Mouse (Mus musculus) urinary bladder, adult 2 months (tissue): ENCODE measurements around the gene Lrrfip1. TPM values are rescaled to one million over a fixed set of nuclear protein-coding genes. Genes with fewer than 3 reads are reported as not detected.
A peak's percentile ranks its signal among the peaks of the same experiment; 100 is the strongest.

Experiments used
- DNase-seq: peaks from one replicate; pipeline ENCODE4 v3.0.0; 2022; ENCODE audit warnings: low spot score
- polyA plus RNA-seq: library from polyadenylated mRNA; depleted of rRNA; stranded (reverse); fragments of >200 nt; gene quantifications from 2 replicates; pipeline ENCODE4 v1.2.3, GENCODE M21; 2012; rRNA removed

Lrrfip1 gene
- 125 and 127 TPM in 2 replicates for polyA plus RNA-seq

GRCm38 (mm10) chr1:90998268-90998890 is at the start of gene Lrrfip1:
Gene Lrrfip1 (plus strand): TSS chr1:90998737.
- peak; percentile 52 for DNase-seq

GRCm38 (mm10) chr1:90949309-90949708 is 49.2 kb upstream of the Lrrfip1 start:
- DNase-seq: no peak

DNA sequence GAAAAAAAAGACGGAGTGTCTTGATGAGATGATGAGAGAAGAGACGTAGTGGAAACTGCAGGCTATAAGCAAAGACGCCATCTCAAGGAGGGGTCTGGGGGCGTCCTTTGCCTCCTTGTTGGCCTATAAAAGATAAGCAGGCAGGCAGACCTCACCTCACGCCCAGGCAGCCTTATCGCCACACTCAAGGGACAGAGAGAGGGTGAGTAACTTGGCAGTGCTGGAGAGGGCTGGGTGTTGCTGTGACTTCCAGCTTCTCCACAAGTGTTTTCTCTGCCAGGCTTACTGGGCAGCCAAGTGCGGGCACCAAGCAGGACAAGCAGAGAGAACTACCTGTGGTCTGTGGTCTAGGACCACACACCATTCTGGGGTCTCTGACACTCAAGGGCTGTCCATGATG is 46.9 kb upstream of the Lrrfip1 start:
- DNase-seq: no peak

- no peak for DNase-seq
Observed at GRCm38 (mm10) chr1:90952808-90953207, 45.7 kb upstream of the Lrrfip1 start, which contains the start of gene Prlh. Gene Prlh (plus strand): TSS chr1:90953108.

DNA sequence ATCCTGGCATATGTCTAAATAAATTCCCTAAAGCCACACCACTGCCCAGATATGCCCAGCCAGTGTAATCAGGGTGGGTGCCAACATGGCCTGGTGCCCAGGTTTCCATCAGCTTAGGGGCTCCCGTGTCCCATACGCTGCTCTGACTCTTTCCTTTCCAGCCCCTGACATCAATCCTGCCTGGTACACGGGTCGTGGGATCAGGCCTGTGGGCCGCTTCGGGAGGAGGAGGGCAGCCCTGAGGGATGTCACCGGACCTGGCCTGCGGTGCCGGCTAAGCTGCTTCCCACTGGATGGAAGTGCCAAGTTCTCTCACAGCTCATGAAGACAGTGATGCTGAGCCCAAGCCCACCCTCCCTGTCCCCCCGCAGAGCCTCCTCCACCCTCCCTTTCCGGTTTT is 44.8 kb upstream of the Lrrfip1 start:
- no peak for DNase-seq

GRCm38 (mm10) chr1:90956245-90957096 is 42.1 kb upstream of the Lrrfip1 start:
- DNase-seq: no peak

GRCm38 (mm10) chr1:90962526-90962925 is 36.0 kb upstream of the Lrrfip1 start:
- no peak for DNase-seq

GRCm38 (mm10) chr1:90962994-90963393 is 35.5 kb upstream of the Lrrfip1 start:
- DNase-seq: no peak

DNA sequence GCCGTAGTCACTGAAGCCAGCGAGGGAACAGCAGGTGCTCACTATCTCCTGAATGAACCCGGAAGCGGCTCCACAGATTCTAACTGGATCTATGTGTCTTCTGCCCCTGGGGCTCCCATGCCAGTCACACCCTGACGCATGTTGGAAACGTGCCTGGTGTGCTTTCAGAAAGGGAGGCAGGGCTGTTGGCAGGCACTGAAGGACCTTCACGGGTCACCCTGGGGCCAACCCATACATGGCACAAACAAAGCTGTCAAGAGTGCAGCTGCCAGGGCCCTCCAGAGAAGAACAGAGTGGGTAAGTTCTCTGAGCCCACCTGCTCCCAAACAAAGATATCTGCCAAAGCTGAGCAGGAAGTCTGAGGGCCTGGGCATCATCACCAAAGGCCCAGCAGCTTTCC is 31.0 kb upstream of the Lrrfip1 start:
- no peak for DNase-seq

DNA sequence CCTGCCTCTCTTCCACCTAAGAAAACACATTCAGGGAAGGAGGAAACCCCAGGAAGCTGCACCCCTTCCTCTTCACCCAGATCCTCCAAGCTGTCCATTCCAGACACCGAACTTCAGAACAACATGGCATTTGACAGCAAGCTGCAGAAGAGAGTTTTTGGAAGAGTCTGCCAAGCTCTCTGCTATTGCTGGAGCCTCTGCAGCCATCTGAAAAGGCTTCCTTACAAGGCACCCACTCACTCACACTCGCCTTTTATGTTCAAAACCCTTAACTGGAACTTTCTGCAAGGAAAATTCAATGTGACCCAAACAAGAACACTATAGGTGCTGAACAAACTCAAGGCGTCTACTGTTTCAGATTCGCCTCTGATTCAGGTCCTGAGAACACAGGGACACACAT is 29.9 kb upstream of the Lrrfip1 start:
- DNase-seq: no peak

DNA sequence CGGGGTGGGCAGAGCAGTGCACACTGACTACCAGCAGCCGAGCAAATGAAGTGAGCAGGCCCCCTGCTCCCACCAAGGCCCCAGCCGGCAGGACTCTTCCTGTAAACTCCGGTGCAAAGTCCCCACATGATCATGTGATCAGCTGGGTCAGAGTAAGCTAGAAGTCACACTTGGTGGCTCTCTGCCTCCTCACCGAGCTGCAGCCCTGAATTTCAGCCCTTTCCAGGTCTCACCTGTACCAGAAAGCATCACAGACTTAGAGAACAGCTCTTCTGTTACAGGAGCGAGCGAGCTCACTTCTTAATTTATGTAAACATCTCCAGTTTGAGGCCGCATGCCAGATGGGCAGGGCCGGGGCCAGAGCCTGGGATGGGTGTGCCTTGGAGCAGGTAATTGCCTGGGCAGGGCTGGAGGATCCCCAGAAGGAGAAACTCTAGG is 29.2 kb upstream of the Lrrfip1 start, which contains the start of gene Rab17:
Rab17 (minus strand) TSS at position 315 of the 438 bp plus-strand sequence.
- DNase-seq: no peak

GRCm38 (mm10) chr1:90969881-90970390 is 28.6 kb upstream of the Lrrfip1 start:
- no peak for DNase-seq

GRCm38 (mm10) chr1:90972911-90973573 is 25.5 kb upstream of the Lrrfip1 start:
- DNase-seq: peak; percentile 92

- no peak for DNase-seq
Observed at GRCm38 (mm10) chr1:90973574-90973911, 25.0 kb upstream of the Lrrfip1 start.

DNA sequence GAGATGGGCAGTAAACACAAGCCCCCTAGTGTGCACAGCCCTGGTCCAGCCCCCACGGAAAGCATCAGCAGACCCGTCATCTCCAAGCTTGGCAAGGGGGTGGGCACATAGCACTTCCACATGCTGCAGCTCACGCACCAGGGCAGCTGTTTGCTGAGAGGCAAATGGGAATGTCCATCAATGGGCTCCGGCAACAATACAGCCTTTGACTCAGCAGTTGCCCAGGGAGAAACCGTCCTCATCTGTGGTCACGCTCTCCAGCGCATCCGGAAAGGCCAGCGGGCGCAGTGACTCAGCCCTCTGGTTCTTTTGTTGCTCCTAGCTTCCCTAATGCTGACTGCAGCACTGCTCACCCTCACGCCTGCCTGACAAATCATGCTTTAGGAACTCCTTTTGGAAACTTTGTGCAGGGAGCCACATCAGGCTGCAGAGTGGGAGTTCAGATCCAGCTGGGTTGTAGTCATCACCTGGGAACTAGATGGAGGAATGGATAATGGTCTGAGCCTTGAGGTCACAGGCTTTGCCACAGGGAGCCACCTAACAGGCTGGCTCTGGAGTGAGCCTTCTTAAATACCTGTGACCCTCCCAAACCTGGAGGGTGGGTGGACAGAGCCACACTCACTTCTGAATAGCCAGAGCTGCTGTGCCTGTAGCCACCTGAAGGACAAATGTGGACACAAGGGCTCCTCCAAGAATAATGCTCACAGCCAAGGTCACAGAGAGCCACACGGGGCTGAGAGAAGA is 23.5 kb upstream of the Lrrfip1 start:
- peak; percentile 28 for DNase-seq

- no peak for DNase-seq
Observed at GRCm38 (mm10) chr1:90975960-90976359, 22.6 kb upstream of the Lrrfip1 start.

DNA sequence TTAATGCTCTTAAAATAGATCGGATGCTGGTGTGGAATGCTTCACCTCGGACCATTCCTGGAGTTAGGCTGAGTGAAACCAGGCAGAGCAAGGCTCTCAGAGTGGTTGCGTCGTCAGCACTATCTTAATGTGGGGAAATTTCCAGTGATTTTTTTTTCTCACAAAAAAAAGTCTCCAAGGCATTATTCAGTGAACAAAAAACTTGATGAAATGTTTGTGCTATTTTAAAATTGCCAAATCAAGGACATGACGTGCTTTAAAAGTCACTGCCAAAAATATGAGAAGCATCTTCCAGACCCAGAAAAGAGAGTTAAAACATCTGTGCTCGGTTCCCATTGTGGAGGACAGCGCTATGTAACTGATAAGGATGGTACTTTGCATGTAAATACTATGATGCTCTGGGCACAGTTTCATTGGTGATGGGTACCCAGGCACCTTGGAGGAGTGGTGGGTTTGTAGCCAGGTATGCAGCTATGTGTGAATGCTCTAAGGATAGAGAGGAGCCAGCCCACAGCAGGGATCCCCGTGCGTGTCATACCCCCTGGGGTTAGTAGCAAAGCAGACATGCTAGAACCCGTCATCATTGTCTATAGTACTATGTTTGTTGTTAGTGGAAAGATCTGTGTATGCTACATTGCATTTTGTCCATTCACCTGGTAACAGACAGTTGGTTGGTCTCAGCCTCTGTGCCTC is 17.8 kb upstream of the Lrrfip1 start:
- DNase-seq: no peak

- DNase-seq: no peak
Observed at GRCm38 (mm10) chr1:90981346-90981745, 17.2 kb upstream of the Lrrfip1 start.

GRCm38 (mm10) chr1:90995916-90996315 is 2.6 kb upstream of the Lrrfip1 start:
- DNase-seq: no peak

GRCm38 (mm10) chr1:90997136-90997535 is 1.4 kb upstream of the Lrrfip1 start:
- DNase-seq: no peak

GRCm38 (mm10) chr1:90997641-90998040 is 896 bp upstream of the Lrrfip1 start:
- DNase-seq: no peak
